Mouse (Mus musculus): Measurements from ENCODE around the gene Appl2. TPM values are rescaled to one million over a fixed set of nuclear protein-coding genes. Genes with fewer than 3 reads are reported as not detected.

The Appl2 gene
- polyA plus RNA-seq, 1 experiment from 2014 or later, result 30.8 TPM

GRCm38 (mm10) chr10:83605637-83606183, 42.8 kb downstream of the Appl2 start:
- no peak overlapping the region for H3K4me3 ChIP-seq
- H3K36me3 ChIP-seq, result peaks cover 86% of the 10 kb centered on the region
- 78% methylated on average over 8 of the region's 8 CpGs for WGBS
- 0 out of 2 replicates have a peak, but pooled peaks cover 3% of the 10 kb centered on the region for H3K4me1 ChIP-seq
- H3K27ac ChIP-seq (replicated peaks), result no peak overlapping the region
- H3K9me3 ChIP-seq (replicated peaks), result no peaks in the 10 kb centered on the region
- no peak for DNase-seq (ENCODE audit: low spot score)
- H3K27me3 ChIP-seq (ENCODE audit: low read depth, poor library complexity, severe bottlenecking), result no peaks in the 10 kb centered on the region

GRCm38 (mm10) chr10:83603956-83604564, 44.5 kb downstream of the Appl2 start:
- Histone ChIP-seq H3K4me1 (0 out of 2 replicates have a peak, but pooled peaks cover 3% of the 10 kb centered on the region), H3K27me3 (ENCODE audit: low read depth, poor library complexity, severe bottlenecking) (no peaks in the 10 kb centered on the region), H3K36me3 (peaks cover 86% of the 10 kb centered on the region), H3K27ac (replicated peaks) (no peak overlapping the region), H3K4me3 (no peak overlapping the region), H3K9me3 (replicated peaks) (no peaks in the 10 kb centered on the region)
- WGBS, result 95% methylated on average over 10 of the region's 10 CpGs
- DNase-seq (ENCODE audit: low spot score), result no peak

- 93% methylated on average over 11 of the region's 11 CpGs for WGBS
- no peak for DNase-seq (ENCODE audit: low spot score)
- H3K36me3 ChIP-seq, result peaks cover 79% of the 10 kb centered on the region
Observed at GRCm38 (mm10) chr10:83600650-83601049, 47.9 kb downstream of the Appl2 start.

GRCm38 (mm10) chr10:83594526-83594925, 54.0 kb downstream of the Appl2 start:
- Histone ChIP-seq H3K4me3 (no peak overlapping the region), H3K9me3 (replicated peaks) (no peaks in the 10 kb centered on the region), H3K4me1 (no peaks in the 10 kb centered on the region), H3K27me3 (ENCODE audit: low read depth, poor library complexity, severe bottlenecking) (no peaks in the 10 kb centered on the region), H3K36me3 (peaks cover 84% of the 10 kb centered on the region), H3K27ac (replicated peaks) (no peak overlapping the region)
- DNase-seq (ENCODE audit: low spot score), result no peak
- WGBS, result 92% methylated on average over 5 of the region's 5 CpGs

More at GRCm38 (mm10) chr10:83600650-83601049, 47.9 kb downstream of the Appl2 start:
- Histone ChIP-seq H3K27me3 (ENCODE audit: low read depth, poor library complexity, severe bottlenecking) (no peaks in the 10 kb centered on the region), H3K27ac (replicated peaks) (no peak overlapping the region), H3K9me3 (replicated peaks) (no peaks in the 10 kb centered on the region), H3K4me3 (no peak overlapping the region), H3K4me1 (no peaks in the 10 kb centered on the region)

- Histone ChIP-seq H3K4me1 (no peaks in the 10 kb centered on the region), H3K9me3 (replicated peaks) (no peaks in the 10 kb centered on the region), H3K4me3 (no peak overlapping the region), H3K27ac (replicated peaks) (no peak overlapping the region), H3K27me3 (ENCODE audit: low read depth, poor library complexity, severe bottlenecking) (no peaks in the 10 kb centered on the region), H3K36me3 (peaks cover 92% of the 10 kb centered on the region)
- no peak for DNase-seq (ENCODE audit: low spot score)
- 94% methylated on average over 7 of the region's 7 CpGs for WGBS
Observed at GRCm38 (mm10) chr10:83592616-83593015, 55.9 kb downstream of the Appl2 start.

- WGBS, result 93% methylated on average over 6 of the region's 6 CpGs
- no peak for DNase-seq (ENCODE audit: low spot score)
- Histone ChIP-seq H3K4me1 (no peaks in the 10 kb centered on the region), H3K27me3 (ENCODE audit: low read depth, poor library complexity, severe bottlenecking) (no peaks in the 10 kb centered on the region), H3K27ac (replicated peaks) (no peak overlapping the region), H3K4me3 (no peak overlapping the region), H3K9me3 (replicated peaks) (no peaks in the 10 kb centered on the region), H3K36me3 (peaks cover 96% of the 10 kb centered on the region)
Observed at GRCm38 (mm10) chr10:83590801-83591200, 57.7 kb downstream of the Appl2 start.

- no peak overlapping the region for H3K27ac ChIP-seq (replicated peaks)
- DNase-seq (ENCODE audit: low spot score), result no peak
- peaks cover 99% of the 10 kb centered on the region for H3K36me3 ChIP-seq
- peaks cover 11% of the 10 kb centered on the region for H3K4me1 ChIP-seq
- 92% methylated on average over 7 of the region's 7 CpGs for WGBS
- no peak overlapping the region for H3K4me3 ChIP-seq
- H3K27me3 ChIP-seq (ENCODE audit: low read depth, poor library complexity, severe bottlenecking), result no peaks in the 10 kb centered on the region
- no peaks in the 10 kb centered on the region for H3K9me3 ChIP-seq (replicated peaks)
Observed at GRCm38 (mm10) chr10:83565449-83566441, 82.8 kb downstream of the Appl2 start.

GRCm38 (mm10) chr10:83563005-83563404, 85.5 kb downstream of the Appl2 start:
- no peak for DNase-seq (ENCODE audit: low spot score)
- H3K9me3 ChIP-seq (replicated peaks), result no peaks in the 10 kb centered on the region
- no peak overlapping the region for H3K4me3 ChIP-seq
- peak overlapping the region; percentile 55; the same call in 1 of the 2 replicates for H3K27ac ChIP-seq (replicated peaks)
- H3K36me3 ChIP-seq, result peaks cover 98% of the 10 kb centered on the region
- H3K27me3 ChIP-seq (ENCODE audit: low read depth, poor library complexity, severe bottlenecking), result no peaks in the 10 kb centered on the region
- H3K4me1 ChIP-seq, result peaks cover 11% of the 10 kb centered on the region

Other genes starting within 250 kb of the Appl2 start
- 2.0 and 5.0 TPM in 2 replicates for gene Aldh1l2, start 114.6 kb downstream of the Appl2 start, polyA plus RNA-seq (2016; fragmentation: Nextera tagmentation; extraction: Ambion mirVana)
- gene Washc4, start 105.0 kb downstream of the Appl2 start, polyA plus RNA-seq (2016; fragmentation: Nextera tagmentation; extraction: Ambion mirVana), result 38.5 and 40.6 TPM in 2 replicates
- gene 1500009L16Rik, start 74.1 kb upstream of the Appl2 start, polyA plus RNA-seq (2016; fragmentation: Nextera tagmentation; extraction: Ambion mirVana), result 44.2 and 49.4 TPM in 2 replicates

Measured in midbrain, embryonic 10.5 days (tissue).